Mouse (Mus musculus) CD4-positive, CD25-positive, alpha-beta regulatory T cell, adult 4 months (primary cell): ENCODE data around the gene Sbf2. TPM values are rescaled to one million over a fixed set of nuclear protein-coding genes. Genes with fewer than 3 reads are reported as not detected.

ENCODE experiments used
- ATAC-seq: one replicate; pipeline ENCODE4 v1.8.0; 2017
- polyA plus RNA-seq, 2 experiments: library from polyadenylated mRNA; unstranded; fragments of 100-300 nt; shearing (Covaris generic); gene quantifications; one replicate each; pipeline ENCODE4 v1.2.1; 2017

The Sbf2 gene
- polyA plus RNA-seq, 2 experiments from 2014 or later: 1.2 to 3.1 TPM

DNA sequence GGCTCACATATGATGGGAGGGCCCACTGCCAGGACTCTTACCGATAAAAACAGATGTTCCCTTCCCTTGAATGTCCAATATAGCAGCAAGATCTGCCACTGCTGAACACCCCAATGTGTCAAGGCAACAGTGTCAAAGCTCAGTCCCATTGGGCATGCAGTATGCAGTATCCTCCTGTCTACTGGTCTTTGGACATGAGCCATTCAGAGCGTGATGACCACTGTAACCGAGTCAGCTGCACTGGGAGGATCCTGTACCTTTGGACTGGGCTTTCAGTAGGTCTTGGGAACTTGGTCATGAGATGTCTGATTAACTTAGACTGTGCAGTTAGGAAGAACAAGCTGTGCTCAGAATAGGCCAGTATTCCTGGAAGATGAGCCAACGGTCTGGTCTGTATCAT, 309.2 kb downstream of the Sbf2 start:
- ATAC-seq: no peak

DNA sequence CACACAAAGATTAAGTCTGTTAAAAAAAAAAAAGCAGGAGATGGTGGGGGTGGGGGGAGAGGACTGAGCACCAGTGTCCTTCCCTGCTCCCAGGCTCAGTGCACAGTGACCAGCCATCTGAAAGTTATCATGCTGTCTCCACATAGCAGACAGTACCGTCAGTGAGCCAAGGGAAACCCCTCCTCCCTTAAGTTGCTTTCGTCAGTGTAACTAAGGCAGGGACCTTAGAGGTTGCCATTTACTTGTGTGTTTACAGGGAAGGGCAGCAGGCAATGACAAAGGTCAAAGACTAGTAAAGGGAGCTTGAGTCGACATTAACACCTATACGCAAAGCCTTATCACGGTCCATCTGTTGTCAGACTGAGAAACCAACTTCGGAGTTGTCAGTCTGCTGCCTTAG, 311.8 kb downstream of the Sbf2 start:
- no peak for ATAC-seq

DNA sequence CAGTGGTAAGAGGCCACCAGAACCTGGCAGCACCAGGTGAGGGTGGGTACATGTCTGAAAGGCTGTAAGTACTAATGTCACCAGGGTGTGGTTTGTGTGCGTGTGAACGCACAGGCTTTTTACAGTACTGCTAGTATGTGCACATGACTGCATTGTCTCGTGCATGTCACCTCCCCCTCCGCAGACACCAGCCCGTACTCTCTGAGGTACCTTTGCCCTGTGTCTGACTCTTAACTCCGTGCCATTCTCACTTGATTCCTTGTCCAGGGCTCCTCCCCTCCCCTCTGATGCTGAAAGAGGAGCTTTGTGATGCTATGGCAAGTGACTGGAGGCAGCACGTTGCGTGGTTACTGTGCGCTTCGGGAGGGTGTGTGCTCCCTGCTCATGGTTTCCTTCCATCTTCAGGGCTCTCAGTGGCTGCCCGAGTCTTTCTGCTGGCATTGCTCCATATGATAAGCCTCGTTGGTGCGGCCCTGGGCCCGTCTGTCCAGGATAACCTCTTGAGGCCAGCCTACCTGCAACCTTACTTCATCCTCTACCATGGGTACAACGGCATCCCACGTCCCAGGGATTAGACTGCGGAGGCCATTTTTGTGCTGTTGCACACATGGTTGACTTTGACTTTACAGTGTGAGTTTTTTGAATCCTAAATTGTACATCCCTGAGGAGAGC, 315.8 kb downstream of the Sbf2 start:
- no peak for ATAC-seq

DNA sequence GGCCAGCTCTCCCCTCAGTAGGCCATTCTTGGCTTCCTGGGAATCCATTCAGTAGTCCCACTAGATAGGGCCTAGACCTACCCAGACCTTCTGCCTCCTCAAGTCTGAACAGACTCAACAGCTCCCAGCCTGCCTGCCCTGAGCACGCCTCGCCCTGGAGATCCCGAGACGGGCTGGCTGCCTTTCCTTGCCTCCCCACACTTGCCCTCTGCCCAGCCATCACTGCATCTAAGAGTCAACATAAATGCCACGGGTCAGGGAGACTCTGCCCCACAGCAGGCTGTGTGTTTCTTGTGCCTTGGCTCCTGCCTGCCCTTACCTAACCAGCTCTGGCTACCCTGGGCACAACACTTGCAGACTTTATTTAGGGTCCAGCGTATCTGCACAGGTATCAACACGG, 316.6 kb downstream of the Sbf2 start:
- ATAC-seq: no peak

DNA sequence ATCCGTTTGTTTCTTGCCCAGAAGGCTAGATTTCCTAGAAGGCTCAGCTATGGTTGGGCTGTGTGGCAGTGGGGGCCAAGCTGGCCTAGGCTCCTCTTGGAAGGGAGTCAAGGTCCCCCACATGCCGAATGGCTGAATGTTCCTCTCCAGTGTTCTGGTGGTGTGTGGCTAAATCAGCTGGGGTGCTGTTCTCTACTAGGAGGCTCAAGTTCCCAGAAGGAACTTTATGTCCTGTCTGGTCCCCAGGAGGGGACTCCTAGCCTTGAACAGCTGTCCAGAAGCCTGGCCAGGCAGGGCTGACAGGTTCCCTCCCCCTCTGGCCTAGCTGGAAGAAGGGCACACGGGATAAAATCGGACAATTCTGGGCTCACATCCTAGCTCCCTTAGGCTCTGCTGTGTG, 317.1 kb downstream of the Sbf2 start:
- ATAC-seq: no peak

DNA sequence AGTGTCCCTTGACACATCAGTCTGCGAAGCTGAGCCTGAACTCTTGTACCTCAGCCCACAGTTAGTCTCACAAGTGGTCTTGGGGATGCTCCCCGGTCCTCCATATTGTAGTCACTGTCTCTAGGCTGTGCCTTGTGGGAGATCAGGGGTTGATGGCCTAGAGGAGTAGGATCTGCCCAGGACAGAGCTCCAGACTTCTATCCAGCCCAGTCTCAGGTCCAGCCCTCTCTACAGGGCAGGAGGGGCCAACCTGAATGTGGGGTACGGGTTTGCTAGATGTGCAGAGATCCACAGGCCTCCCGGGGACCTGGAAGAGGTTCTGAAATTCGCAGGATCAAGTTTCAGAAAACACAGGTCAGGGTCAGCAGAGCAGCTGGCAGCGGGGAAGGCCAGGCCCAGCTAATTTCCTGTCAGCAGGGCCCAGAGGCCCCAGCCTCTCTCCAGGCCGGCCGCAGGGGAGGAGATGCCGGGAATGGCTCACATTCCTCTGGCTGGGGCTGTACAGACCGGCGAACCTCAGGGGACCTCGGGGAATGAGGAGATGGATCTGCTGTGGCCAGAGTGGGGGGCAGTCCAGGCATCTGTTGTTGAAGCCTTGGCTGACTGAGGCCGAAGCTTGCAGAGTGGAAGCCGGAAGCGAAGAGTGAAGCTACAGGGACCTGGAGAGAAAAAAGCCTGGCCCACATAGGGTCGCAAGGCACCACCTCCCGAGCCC, 317.7 kb downstream of the Sbf2 start:
- no peak for ATAC-seq

DNA sequence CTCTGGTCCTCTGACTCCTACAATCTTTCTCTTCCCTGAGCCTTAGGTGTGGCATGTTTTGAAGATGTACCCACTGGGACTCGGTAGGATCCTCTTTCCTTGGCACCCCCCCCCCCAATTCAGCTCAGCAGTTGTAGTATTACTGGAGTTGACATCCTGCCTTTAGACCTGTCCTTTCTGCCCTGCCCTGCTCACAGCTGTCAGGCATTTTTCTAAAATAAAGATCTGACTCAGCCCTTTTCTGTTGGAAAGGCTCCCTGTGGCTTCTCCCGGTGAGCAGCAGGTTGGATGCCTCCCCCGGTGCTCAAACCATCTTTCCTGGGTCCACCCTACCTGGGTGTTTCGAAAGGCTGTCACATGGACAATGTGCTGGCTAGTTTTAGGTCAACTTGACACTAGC, 325.1 kb downstream of the Sbf2 start:
- ATAC-seq: no peak

DNA sequence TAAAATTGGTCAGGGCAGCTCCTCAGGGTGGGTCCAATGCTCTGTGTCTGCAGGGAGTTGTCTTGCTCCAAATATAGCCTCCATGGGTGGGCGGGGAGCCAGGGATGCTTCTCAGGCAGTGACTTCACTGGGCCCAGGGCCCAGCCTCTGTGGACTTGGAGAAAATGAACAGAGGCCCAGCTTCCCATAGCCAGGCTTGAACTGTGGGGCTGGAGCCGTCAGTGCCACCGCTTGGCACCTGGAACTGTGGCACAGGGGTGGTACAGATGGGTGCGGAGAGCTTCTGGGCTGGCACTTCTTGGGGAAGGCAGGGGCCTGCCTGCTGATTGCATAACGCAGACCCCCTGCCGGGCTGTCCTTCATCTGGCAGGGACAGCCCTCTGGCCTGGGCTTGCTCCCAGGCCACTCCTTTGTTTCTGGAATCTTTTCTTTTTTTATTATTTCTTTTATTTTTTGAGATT, 326.0 kb downstream of the Sbf2 start:
- no peak for ATAC-seq

DNA sequence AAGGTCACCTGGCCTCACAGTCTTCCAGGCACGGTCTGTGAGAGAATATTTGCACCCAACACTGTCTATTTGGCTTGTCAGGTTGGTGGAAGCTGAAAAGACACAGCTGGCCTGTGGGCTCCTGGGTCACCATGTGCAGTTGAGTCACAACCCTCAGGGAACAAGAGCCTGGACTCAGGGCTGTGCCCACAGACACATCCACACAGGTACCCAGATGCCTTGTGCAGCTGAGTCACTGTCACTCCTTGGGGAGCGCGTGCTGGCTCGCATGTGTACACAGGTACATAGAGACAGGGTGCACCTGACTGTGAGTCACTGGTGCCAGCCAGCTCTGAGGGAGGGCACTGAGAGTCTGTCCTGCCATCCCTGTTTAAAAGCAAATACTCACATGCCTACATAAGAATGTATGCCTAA, 326.5 kb downstream of the Sbf2 start:
- ATAC-seq: no peak

DNA sequence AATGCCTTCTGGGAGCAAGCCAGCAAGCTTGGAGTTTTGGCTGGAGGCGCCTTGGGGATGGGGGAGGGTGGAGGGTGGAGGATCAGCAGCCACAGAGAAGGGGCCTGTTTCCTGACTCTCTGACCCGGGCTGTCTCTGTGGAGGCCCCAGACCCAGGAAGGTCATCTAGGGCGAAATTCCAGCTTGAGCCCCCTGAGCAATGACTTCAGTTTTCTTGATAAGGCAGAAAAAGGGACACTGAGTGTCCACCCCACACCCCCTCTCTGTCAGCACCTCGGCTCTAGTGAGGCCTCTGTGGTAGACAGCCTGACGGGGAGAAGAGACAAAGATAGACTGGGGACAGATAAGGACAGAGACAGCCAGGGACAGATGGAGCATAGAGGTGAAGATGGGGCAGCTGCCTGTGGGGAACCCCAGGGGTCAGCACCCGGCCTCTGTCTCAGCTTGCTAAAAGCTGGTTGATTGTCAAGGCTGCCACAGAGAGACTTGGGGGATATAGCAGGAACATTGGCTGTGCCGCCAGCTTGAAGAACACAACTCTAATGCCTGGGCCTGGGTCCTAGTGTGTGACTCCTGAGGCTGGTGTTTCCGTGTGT, 327.1 kb downstream of the Sbf2 start:
- ATAC-seq: no peak

DNA sequence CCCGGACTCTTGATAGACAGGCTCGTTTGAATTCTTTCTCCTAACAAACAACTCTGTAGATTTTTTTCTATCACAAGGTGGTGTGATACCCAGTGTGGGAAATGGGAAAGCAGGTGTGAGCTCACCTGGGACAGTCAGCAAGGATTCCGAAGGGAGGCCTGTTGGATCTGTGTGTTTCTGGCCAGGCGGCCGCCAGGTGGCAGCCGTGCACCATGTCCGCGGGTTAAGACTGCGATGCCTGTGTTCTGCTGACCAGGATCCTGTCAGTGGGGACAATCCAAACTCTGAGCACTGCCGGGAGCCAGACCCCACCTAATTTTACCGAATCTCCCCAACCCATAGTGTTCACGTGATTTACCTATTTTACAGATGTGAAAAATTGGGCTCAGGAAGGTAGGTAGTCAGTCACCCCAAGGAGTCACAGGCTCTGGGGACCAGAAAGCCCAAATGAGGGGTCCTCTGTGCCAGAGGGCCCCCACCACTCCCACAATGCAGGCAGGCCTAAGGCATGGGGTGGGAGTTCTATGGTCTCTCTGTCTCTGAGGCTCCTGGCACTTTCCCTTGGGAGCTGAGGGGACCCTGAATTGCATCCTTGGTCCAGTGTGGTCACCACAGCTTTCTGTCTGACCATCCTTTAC, 327.8 kb downstream of the Sbf2 start:
- ATAC-seq: peak; percentile 66

DNA sequence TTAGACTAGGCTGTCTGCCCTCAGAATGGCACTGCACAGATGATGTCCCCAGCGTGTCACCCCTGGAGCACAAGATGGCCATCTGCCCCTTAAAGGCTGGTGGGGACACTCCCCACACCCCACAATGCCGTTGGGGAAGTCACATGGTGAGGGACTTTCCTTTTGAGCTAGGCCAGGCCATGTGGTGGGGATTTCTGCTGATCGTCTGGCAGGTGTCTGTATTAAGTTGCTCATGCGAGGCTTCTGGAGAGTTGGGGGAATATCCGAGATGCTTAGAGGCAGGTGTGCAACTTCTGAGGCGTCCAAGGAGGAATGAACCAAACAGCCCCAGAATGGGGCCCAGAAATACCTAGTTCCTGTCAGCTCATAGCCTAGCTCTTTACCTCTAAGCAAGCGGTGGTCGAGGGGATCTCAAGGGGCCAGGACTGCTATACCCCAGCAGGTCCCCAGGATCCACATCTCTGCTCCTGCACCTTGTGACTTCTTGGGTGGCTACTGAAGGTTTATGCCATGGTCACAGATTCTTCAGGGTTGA, 328.5 kb downstream of the Sbf2 start:
- ATAC-seq: peak; percentile 72

DNA sequence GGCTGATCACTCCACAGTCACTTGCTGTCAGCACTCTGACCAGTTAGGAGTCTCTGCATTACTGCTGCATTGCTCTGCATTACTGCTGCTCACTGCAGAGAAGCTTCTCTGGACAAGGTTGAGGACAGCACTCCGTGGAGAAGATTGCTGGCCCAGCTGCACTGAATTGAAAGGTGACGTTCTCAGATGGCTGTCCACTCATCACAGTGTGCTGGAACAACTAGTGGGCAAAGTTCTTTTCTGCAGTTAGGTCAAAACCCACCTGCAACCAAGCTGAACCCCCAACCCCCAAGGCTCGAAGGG, 328.9 kb downstream of the Sbf2 start:
- no peak for ATAC-seq

DNA sequence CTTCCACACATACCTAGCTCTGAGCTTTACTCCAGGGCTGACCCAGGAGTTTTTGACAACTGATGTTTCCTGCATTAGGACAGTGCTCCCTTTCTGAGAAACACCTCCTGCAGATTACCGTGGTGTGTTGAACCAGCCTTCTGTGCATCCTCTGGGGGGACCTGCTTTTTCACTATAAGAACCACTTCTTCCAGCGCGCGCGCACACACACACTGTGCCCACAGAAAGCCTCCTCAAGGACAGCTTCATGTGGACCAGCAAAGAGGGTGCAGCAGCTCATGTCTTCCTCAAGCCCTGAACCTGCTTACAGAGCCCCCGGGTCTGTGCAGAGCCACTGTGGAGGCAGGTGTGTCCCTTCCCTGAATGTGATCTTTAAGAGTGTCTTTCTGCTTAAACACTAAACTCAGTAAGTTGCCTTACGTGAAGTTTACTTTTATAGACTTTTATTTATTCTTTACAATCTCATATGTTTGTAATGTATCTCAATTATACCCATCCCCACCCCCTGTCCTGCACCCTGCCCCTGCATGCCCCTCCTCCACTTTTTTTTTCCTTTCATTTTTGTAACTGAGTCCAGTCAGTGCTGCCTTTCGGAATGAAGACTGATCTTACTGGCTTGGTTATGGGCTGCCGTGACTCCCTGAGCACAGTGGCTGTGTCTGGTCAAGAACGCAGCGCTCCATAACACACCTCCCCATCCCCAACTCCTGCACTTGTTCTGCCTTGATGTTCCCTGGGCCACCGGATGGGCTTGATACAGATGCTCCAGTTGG, 329.5 kb downstream of the Sbf2 start:
- no peak for ATAC-seq

DNA sequence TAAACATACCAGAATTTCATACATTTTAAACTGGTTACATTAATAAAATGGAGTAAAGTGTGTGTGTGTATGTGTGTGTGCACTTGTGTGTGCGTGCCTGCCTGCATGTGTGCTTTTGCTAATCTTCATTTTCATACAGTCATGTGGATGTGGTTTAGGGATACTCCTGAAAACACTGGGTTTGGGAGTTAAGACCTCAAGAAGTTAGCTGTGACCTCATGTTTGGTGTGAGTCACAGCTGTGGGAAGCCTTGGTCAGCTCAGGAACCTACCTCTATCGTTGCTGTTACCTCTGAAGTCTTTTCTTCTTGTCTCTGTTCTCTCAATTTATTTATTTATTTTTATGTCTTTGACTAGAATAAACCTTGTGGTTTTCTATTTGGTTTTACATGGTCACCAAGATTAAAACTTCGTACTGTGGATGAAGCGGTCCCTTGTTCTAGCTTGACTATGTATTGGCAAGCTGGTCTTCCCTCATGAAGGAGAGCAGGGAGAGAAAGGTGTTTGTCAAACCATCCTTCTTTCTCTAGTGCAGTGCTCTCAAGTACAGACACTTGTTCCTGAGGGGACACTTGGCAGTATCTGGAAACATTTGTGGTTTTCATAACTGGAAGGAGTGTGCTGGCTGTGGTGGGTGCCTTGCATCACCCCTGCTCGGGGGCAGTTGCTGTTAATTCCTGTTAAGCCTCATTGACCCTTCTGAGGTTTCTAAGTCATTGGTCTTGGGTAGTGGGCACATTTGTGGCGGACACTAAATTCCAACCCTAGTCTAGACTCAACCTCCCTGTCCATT, 331.0 kb downstream of the Sbf2 start:
- ATAC-seq: no peak

DNA sequence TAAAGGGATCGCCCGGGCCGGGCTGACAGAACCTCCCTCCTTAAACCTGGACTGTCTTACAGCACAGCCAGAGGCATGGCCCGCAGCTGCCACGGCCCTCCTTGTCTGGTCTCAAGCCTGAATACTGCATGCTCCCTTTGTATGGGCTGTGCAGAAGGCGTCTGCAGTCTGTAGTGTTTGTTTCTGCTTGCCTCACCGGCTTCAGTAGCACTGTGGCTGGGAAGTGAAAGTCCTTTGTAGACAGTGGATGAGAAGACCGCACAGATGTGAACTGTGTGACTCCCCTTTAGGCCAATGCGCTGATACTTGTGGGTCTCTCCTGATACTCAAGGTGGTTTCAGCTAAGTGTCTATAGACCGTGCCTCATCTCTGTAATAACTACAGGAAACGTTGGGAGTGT, 331.9 kb downstream of the Sbf2 start:
- no peak for ATAC-seq

DNA sequence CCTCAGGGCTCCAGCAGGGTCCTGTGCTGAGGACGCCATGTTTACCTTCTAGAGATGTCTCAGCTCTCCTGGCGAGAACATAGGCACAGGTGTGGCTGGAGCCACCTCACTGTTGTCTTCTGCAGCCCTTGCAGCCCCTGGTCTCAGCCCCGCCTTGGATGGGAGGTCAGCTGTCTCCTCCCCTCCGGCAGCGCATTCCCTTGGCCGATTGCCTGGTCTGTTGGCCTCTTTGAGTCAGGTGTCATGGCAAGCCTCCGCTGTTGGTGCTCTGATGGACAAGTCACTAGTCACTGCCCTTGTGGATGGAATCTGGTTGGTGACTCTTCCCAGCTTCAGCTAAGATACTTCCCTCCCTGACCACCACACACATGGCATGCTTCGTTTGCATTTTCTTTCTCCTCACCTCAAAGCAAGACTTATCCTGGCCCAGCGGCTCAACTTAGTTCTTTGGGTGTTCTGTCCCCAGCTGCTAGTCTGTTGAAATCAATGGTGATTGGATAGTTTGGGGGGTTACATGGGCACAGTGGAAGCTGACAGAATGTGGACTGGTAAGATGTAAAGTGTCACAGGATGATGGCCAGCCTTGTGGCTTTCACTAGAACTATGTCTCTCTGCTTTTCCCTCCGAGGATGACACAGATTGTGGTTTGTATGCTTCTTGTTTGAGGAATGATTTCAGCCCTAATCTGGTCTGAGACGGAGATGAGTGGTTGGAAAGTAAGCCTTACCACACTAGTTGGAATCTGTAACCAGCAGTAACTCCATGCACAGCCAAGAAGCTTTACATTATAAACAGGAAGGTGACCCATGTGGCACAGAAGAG, 333.1 kb downstream of the Sbf2 start:
- no peak for ATAC-seq

DNA sequence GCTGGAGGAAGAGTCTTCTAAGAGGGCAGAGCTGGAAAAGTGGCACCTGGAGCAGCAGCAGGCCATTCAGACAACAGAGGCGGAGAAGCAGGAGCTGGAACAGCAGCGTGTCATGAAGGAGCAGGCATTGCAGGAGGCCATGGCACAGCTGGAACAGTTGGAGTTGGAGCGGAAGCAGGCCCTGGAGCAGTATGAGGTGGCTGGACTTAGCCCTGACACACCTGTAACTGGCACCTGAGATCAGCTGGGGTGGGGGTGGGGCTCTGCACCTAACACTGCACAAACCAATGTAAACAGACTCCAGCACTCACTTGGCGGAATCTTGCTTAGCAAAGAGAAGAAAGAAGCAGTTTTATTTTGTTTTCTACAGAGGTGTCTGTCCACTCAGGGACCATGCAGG, 335.5 kb downstream of the Sbf2 start:
- ATAC-seq: no peak

DNA sequence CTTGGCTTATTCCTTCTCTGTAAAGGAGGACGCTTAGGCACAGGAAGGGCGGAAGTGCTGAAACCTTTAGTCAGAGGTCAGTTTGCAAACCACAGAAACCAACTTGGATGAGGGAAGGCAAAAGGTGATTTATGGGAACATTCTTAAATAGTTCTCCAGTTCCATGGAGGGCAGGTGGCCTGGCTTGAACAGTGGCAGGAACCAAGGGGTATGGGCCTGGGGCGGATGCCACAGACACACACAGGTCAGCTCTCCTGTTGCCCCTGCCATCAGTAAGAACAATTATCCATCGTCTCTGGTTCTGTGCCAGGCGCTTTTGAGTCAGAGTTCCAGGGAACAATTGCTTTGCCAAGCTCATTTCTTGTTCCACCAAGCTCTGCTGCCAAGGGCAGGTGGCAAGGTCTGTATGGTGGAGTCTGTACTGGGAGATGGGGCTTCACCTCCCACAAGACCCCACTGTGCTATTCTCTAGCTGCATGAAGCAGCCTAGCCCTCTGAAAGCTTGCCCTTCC, 336.9 kb downstream of the Sbf2 start:
- ATAC-seq: no peak

DNA sequence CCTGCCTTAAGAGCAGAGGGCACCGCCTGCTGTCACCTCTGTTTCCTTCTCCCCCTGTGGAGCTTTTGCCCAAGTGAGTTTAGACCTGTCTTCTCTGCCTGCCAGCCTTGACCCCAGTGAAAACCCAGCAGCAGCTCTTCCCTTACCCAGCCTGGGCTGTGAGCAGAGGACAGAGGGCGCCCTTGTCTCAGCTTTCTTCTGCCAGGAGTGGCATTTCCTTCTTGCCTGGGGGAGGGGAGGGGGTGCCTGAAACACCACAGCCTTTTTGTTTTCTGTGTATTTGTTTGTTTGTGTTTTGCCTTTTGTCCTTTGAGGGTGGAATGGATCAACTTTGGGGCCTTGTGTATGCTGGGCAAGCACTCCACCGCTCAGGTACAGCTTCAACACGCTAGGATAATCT, 342.3 kb downstream of the Sbf2 start:
- no peak for ATAC-seq

DNA sequence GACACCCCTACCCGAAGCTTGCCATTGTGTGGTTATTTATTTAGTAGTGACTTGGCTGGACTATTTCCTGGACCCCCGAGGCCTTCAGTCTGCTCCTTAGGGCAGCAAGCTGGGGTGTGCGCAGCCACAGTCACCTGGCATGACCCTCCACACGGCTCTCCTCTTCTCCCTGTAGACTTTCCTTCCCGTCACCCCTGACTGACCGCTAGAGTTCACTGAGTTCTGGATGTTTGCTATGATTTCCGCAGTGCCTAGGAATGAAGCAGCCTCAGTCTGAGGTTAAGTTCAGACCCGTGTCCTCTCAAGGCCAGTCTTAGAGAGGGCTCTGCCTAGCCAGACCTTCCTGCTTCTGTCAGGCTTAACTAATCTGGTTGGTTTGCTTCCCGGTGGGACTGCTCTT, 342.9 kb downstream of the Sbf2 start:
- ATAC-seq: no peak
